Mouse (Mus musculus): ENCODE measurements at regions not wholly inside any gene's neighbourhood (a gene's known extent, or its start where the extent isn't known, plus 50 kb on each side); places are given as distances from the start of the nearest gene placed in this dataset.

DNA sequence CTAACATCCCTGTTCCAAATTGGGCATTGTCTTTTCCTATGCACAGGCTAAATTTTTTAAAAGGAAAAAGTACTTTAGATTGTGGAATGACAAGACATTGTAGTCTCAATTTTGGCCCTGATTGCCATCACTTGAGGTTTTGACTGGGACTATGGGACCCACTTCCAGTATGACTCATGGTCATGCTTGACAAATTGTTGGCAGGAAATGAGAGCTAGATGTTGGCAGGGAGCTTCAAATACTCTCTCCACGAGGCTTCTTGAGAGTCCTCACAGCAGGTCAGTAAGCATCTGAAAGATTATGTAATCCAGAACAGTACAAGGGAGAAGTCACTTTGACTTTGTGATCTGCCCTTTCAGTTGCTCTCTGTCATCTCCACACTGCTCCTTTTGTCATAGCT lies 1135.4 kb upstream of the Lrrc6 start:
- TF ChIP-seq POLR2A (IDR thresholded peaks at IDR 0.05; ENCODE audit: insufficient read length, low read depth) (no peak), CEBPB (IDR thresholded peaks at IDR 0.05; ENCODE audit: insufficient read depth, poor library complexity, severe bottlenecking) (no peak), MYOD1 (IDR thresholded peaks at IDR 0.05; ENCODE audit: control insufficient read depth in 1 of 3, insufficient read length in 2 of 3, low read depth in 2 of 3) (no peak), MAX (IDR thresholded peaks at IDR 0.05; ENCODE audit: low read depth) (no peak)

Measured in myocyte (in vitro differentiated cells).